Mouse (Mus musculus) C2C12 (cell line): Measurements from ENCODE around the gene Gm17545.

ENCODE experiments used
- CTCF ChIP-seq: IDR thresholded peaks from one replicate; pipeline ENCODE4 v1.5.1; 2011; ENCODE audit not compliant: control insufficient read depth, insufficient read depth, insufficient read length
- USF1 ChIP-seq: IDR thresholded peaks from one replicate; pipeline ENCODE4 v1.6.1; 2011; ENCODE audit warnings: low read depth, mild to moderate bottlenecking, control low read depth, moderate library complexity

GRCm38 (mm10) chr9:22422559-22422958 lies 31.5 kb upstream of the Gm17545 start:
- no peak for TF ChIP-seq CTCF
- no peak for TF ChIP-seq USF1
